Comparison of ENCODE assay signal across 27 mouse cellular contexts in genomic region chr1:90332531-90332930, GRCm38 (mm10).
DNase-seq lines count a peak whose midpoint lies in the region; ATAC-seq lines count a peak whose summit lies in the region.
"Had no signal": no experiment of that assay in that cellular context is flagged by ENCODE, and none has a peak within 500 bp of the region (broad histone marks: within the 10 kb centered on the region; RNA-seq: fewer than 3 reads in every experiment).

No protein-coding gene starts in this region.

- H3K27me3 ChIP-seq in midbrain, embryonic 10.5 days (ENCODE audit: low read depth, poor library complexity, severe bottlenecking) = peaks cover 28% of the 10 kb centered on the region
- no peaks in the 10 kb centered on the region for H3K27me3 ChIP-seq in midbrain, embryonic 14.5 days (ENCODE audit: control insufficient read depth, insufficient read depth, low read length)
- H3K27me3 ChIP-seq: CH12.LX; embryonic facial prominence, embryonic 12.5 days; embryonic facial prominence, embryonic 15.5 days; forebrain, embryonic 12.5 days; forebrain, embryonic 15.5 days; intestine, embryonic 15.5 days; Patski had no signal

- H3K4me2 ChIP-seq in midbrain, embryonic 14.5 days (ENCODE audit: low read length) = no peak overlapping the region
- H3K4me2 ChIP-seq: embryonic facial prominence, embryonic 12.5 days; embryonic facial prominence, embryonic 15.5 days; forebrain, embryonic 12.5 days; forebrain, embryonic 15.5 days; heart, embryonic 11.5 days; hindbrain, embryonic 13.5 days; intestine, embryonic 15.5 days had no signal

- no peak overlapping the region for H3K4me3 ChIP-seq in midbrain, embryonic 10.5 days
- H3K4me3 ChIP-seq in midbrain, embryonic 14.5 days (replicated peaks; ENCODE audit: low read depth, low read length) = no peak overlapping the region
- H3K4me3 ChIP-seq: embryonic facial prominence, embryonic 12.5 days; embryonic facial prominence, embryonic 15.5 days; forebrain, embryonic 12.5 days; forebrain, embryonic 15.5 days; hindbrain, embryonic 13.5 days; intestine, embryonic 15.5 days had no signal

- peak; percentile 56 for DNase-seq in adrenal gland, postnatal 10 days
- DNase-seq in adrenal gland, postnatal 25 days = no peak
- peak; percentile 59 for DNase-seq in gastrocnemius, adult 18-20 months (ENCODE audit: low spot score)
- DNase-seq in gastrocnemius, postnatal 36 days = no peak
- no peak for DNase-seq in midbrain, embryonic 10.5 days (ENCODE audit: low spot score)
- no peak for DNase-seq in midbrain, embryonic 14.5 days
- DNase-seq in cerebellum, adult 18-20 months = no peak
- DNase-seq: adrenal gland, adult 8-10 months; B cell, adult 2 months; cerebellum, adult 11 months; cerebellum, adult 8-10 months; cerebellum, postnatal 10 days; cerebellum, postnatal 36 days; heart, adult 11 months; kidney, adult 11 months; kidney, adult 9 months had no signal

- H3K9me3 ChIP-seq in midbrain, embryonic 10.5 days (replicated peaks) = no peaks in the 10 kb centered on the region
- no peaks in the 10 kb centered on the region for H3K9me3 ChIP-seq in midbrain, embryonic 14.5 days (ENCODE audit: control insufficient read depth, low read length)
- H3K9me3 ChIP-seq: embryonic facial prominence, embryonic 12.5 days; embryonic facial prominence, embryonic 15.5 days; forebrain, embryonic 12.5 days; forebrain, embryonic 15.5 days; hindbrain, embryonic 13.5 days; intestine, embryonic 15.5 days had no signal

- ATAC-seq in midbrain, embryonic 14.5 days (ENCODE audit: low FRiP score, low TSS enrichment) = no peak
- ATAC-seq: forebrain, embryonic 15.5 days; hindbrain, embryonic 16.5 days; intestine, embryonic 15.5 days; Patski had no signal

- intact Hi-C loops in gastrocnemius, postnatal 36 days (cut with DNase I) = no loop called here

- no peaks in the 10 kb centered on the region for H3K36me3 ChIP-seq in midbrain, embryonic 10.5 days
- no peaks in the 10 kb centered on the region for H3K36me3 ChIP-seq in midbrain, embryonic 14.5 days (ENCODE audit: control insufficient read depth, insufficient read depth, low read length)
- H3K36me3 ChIP-seq: embryonic facial prominence, embryonic 12.5 days; embryonic facial prominence, embryonic 15.5 days; forebrain, embryonic 12.5 days; forebrain, embryonic 15.5 days; G1E; hindbrain, embryonic 13.5 days; intestine, embryonic 15.5 days had no signal

- WGBS in midbrain, embryonic 10.5 days = 84% methylated on average over 4 of the region's 4 CpGs
- WGBS in midbrain, embryonic 14.5 days = 84% methylated on average over 4 of the region's 4 CpGs

- H3K9ac ChIP-seq in midbrain, embryonic 14.5 days (replicated peaks; ENCODE audit: low read length) = no peak overlapping the region
- H3K9ac ChIP-seq: embryonic facial prominence, embryonic 12.5 days; embryonic facial prominence, embryonic 15.5 days; forebrain, embryonic 12.5 days; forebrain, embryonic 15.5 days; hindbrain, embryonic 13.5 days; intestine, embryonic 15.5 days had no signal

- 0 out of 2 replicates have a peak overlapping the region, but pooled peaks have one; percentile 13 for H3K27ac ChIP-seq in midbrain, embryonic 10.5 days (replicated peaks)
- H3K27ac ChIP-seq in midbrain, embryonic 14.5 days (replicated peaks; ENCODE audit: low read depth, low read length) = no peak overlapping the region
- H3K27ac ChIP-seq: embryonic facial prominence, embryonic 12.5 days; embryonic facial prominence, embryonic 15.5 days; forebrain, embryonic 12.5 days; forebrain, embryonic 15.5 days; hindbrain, embryonic 13.5 days; intestine, embryonic 15.5 days had no signal

- peaks cover 38% of the 10 kb centered on the region for H3K4me1 ChIP-seq in midbrain, embryonic 10.5 days
- H3K4me1 ChIP-seq in midbrain, embryonic 14.5 days (ENCODE audit: control insufficient read depth, insufficient read depth, low read length) = peaks cover 8% of the 10 kb centered on the region
- H3K4me1 ChIP-seq: intestine, embryonic 15.5 days had no signal

Comparison
In these comparisons a context has a peak if more than half of its experiments do, and no peak if none do; other contexts are left out.
1. DNase-seq: peak in adrenal gland, postnatal 10 days (single experiment) and gastrocnemius, adult 18-20 months (single experiment); none in adrenal gland, postnatal 25 days (single experiment), gastrocnemius, postnatal 36 days (0 of 2), midbrain, embryonic 10.5 days (single experiment), midbrain, embryonic 14.5 days (single experiment) and cerebellum, adult 18-20 months (0 of 2).